Comparison of ENCODE assay signal across 16 mouse cellular contexts in genomic region chr14:78908205-78908863, GRCm38 (mm10).
"Had no signal": no experiment of that assay in that cellular context is flagged by ENCODE, and none has a peak within 500 bp of the region (broad histone marks: within the 10 kb centered on the region; RNA-seq: fewer than 3 reads in every experiment).

No protein-coding gene starts in this region.

- DNase-seq: kidney, adult 11 months; kidney, adult 8-10 months; kidney, postnatal 14 days; kidney, postnatal 4 days; liver, embryonic 13.5 days; lung, adult 2 months; right cerebral cortex, postnatal 4 days; thymus, postnatal 36 days had no signal

- H3K4me3 ChIP-seq: kidney, embryonic 15.5 days; liver, embryonic 13.5 days; megakaryocyte, embryonic 14.5 days; midbrain, embryonic 10.5 days; midbrain, embryonic 13.5 days; myocyte; stomach, embryonic 15.5 days had no signal

- H3K36me3 ChIP-seq: midbrain, embryonic 10.5 days; midbrain, embryonic 13.5 days; stomach, embryonic 15.5 days had no signal

- H3K27ac ChIP-seq: kidney, embryonic 15.5 days; liver, embryonic 13.5 days; macrophage; midbrain, embryonic 10.5 days; midbrain, embryonic 13.5 days; stomach, embryonic 15.5 days had no signal

- ATAC-seq: midbrain, embryonic 13.5 days; midbrain, embryonic 16.5 days had no signal

- H3K27me3 ChIP-seq: kidney, embryonic 15.5 days; liver, embryonic 13.5 days; megakaryocyte, embryonic 14.5 days; midbrain, embryonic 13.5 days; stomach, embryonic 15.5 days had no signal

- H3K4me2 ChIP-seq: kidney, embryonic 15.5 days; liver, embryonic 13.5 days; midbrain, embryonic 13.5 days; stomach, embryonic 15.5 days had no signal

- H3K9ac ChIP-seq: kidney, embryonic 15.5 days; liver, embryonic 13.5 days; midbrain, embryonic 13.5 days; stomach, embryonic 15.5 days had no signal

- H3K4me1 ChIP-seq: kidney, embryonic 15.5 days; liver, embryonic 13.5 days; midbrain, embryonic 10.5 days; midbrain, embryonic 13.5 days; stomach, embryonic 15.5 days had no signal

- H3K9me3 ChIP-seq: kidney, embryonic 15.5 days; liver, embryonic 13.5 days; megakaryocyte, embryonic 14.5 days; midbrain, embryonic 10.5 days; midbrain, embryonic 13.5 days; stomach, embryonic 15.5 days had no signal
